Mouse (Mus musculus) kidney, postnatal 0 days (tissue): ENCODE measurements around the gene 1700025G04Rik. TPM values are rescaled to one million over a fixed set of nuclear protein-coding genes. Genes with fewer than 3 reads are reported as not detected.
A peak's percentile ranks its signal among the peaks of the same experiment; 100 is the strongest.

Experiments used
- ATAC-seq: fragments of 200-750 bp; cut with Nextera tagmentation; replicated peaks from 2 replicates; pipeline ENCODE4 v1.8.0; 2017; ENCODE audit warnings: low read depth, moderate number of reproducible peaks, moderate TSS enrichment, moderate library complexity; ENCODE audit not compliant: low FRiP score
- DNase-seq: peaks from one replicate; pipeline ENCODE4 v3.0.0-alpha.2; 2016; ENCODE audit warnings: low spot score
- H3K27ac ChIP-seq: fragments of 300-500 bp; sonication (generic); 2 replicates; pipeline ENCODE4 v1.5.1; 2014; ENCODE audit warnings: mild to moderate bottlenecking
- H3K27me3 ChIP-seq: fragments of 300-500 bp; sonication (generic); 2 replicates; pipeline ENCODE4 v1.6.1; 2014; ENCODE audit warnings: low read length, mixed read lengths; ENCODE audit not compliant: insufficient read depth
- H3K36me3 ChIP-seq: fragments of 300-500 bp; sonication (generic); 2 replicates; pipeline ENCODE4 v1.6.1; 2014; ENCODE audit warnings: low read length, mixed read lengths; ENCODE audit not compliant: insufficient read depth
- H3K4me1 ChIP-seq: fragments of 300-500 bp; sonication (generic); replicated peaks from 2 replicates; pipeline ENCODE4 v1.6.1; 2014; ENCODE audit warnings: antibody characterized with exemption, low read length, mixed read lengths; ENCODE audit not compliant: insufficient read depth
- H3K4me2 ChIP-seq: fragments of 300-500 bp; sonication (generic); 2 replicates; pipeline ENCODE4 v1.6.1; 2014; ENCODE audit warnings: mild to moderate bottlenecking, low read length, moderate library complexity, mixed read lengths
- H3K4me3 ChIP-seq: fragments of 300-500 bp; sonication (generic); replicated peaks from 2 replicates; pipeline ENCODE4 v1.5.1; 2014; ENCODE audit warnings: low read depth, low read length
- H3K9ac ChIP-seq: fragments of 300-500 bp; sonication (generic); 2 replicates; pipeline ENCODE4 v1.6.1; 2014; ENCODE audit warnings: low read depth, low read length
- H3K9me3 ChIP-seq: fragments of 300-500 bp; sonication (generic); replicated peaks from 2 replicates; pipeline ENCODE4 v1.6.1; 2016; ENCODE audit warnings: low read length, inconsistent platforms, mixed read lengths
- CTCF ChIP-seq: IDR thresholded peaks from 2 replicates; pipeline ENCODE4 v1.5.1; 2016; ENCODE audit warnings: antibody characterized with exemption, low read depth, mild to moderate bottlenecking, moderate library complexity
- WGBS: fragments of 180-500 bp; shearing (Covaris S2); extraction: QIAGEN DNeasy Blood & Tissue Kit; methylation state at CpG from one replicate; pipeline ENCODE4 v1.1.7; 2014; 5-methylcytosine and 5-hydroxymethylcytosine counted together
- polyA plus RNA-seq: library from polyadenylated mRNA; unstranded; fragments of >200 nt; fragmentation: Nextera tagmentation; extraction: Ambion mirVana; gene quantifications from 2 replicates; pipeline ENCODE4 v1.2.1, GENCODE M21; 2015

Gene 1700025G04Rik
- polyA plus RNA-seq: 14.8 and 15.5 TPM in 2 replicates

DNA sequence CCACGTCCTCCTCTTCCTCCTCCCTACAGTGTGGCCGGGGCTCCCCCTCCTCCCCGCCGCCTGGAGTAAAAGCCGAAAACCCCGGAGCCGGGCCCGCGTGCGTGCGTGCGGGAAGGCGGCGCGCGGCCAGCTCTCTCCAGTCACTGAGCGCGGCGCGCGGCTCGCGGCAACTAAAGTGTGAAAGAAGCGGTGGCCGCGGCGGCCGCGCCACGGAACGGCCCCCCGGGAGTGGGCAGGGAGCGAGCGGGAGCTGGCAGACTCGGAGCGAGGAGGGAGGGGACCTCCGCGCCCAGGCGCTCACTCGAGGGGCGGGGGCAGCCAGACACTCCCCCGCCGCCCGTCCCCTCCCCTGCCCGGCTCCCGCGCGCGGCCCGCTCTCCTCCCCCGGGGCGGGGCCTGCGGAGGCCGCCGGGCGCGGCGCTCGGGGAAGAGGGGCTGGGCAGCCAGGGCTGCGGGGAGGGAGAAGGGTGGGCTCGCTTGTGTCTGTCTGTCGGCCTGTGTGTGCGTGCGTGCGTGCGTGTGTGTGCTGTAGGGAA lies at the start of gene 1700025G04Rik:
TSS of gene 1700025G04Rik (minus strand) at position 108 of the 536 bp plus-strand sequence.
- Histone ChIP-seq H3K4me1 (peaks cover 6% of the 10 kb centered on the region; the same call in 1 of the 2 replicates), H3K9ac (peak within 1 kb of the TSS; percentile 83), H3K4me2 (peak within 1 kb of the TSS; percentile 78), H3K27ac (peak within 1 kb of the TSS; percentile 79), H3K9me3 (no peaks in the 10 kb centered on the region), H3K4me3 (peak within 1 kb of the TSS; percentile 94), H3K36me3 (no peaks in the 10 kb centered on the region), H3K27me3 (no peaks in the 10 kb centered on the region)
- TF ChIP-seq CTCF: no peak
- DNase-seq (peak; percentile 92), ATAC-seq (peak; percentile 91)
- WGBS: 0% methylated on average over 21 of the region's 66 CpGs

- Histone ChIP-seq H3K9me3 (no peaks in the 10 kb centered on the region), H3K27ac (no peak overlapping the region), H3K4me3 (no peak overlapping the region), H3K9ac (no peak overlapping the region), H3K4me1 (no peaks in the 10 kb centered on the region), H3K4me2 (no peak overlapping the region), H3K27me3 (no peaks in the 10 kb centered on the region), H3K36me3 (no peaks in the 10 kb centered on the region)
- ATAC-seq (no peak), DNase-seq (peak; percentile 7)
- TF ChIP-seq CTCF: no peak
- WGBS: 68% methylated on average over 4 of the region's 4 CpGs
These were observed 49.6 kb upstream of the 1700025G04Rik start for GRCm38 (mm10) chr1:152139496-152139895.

DNA sequence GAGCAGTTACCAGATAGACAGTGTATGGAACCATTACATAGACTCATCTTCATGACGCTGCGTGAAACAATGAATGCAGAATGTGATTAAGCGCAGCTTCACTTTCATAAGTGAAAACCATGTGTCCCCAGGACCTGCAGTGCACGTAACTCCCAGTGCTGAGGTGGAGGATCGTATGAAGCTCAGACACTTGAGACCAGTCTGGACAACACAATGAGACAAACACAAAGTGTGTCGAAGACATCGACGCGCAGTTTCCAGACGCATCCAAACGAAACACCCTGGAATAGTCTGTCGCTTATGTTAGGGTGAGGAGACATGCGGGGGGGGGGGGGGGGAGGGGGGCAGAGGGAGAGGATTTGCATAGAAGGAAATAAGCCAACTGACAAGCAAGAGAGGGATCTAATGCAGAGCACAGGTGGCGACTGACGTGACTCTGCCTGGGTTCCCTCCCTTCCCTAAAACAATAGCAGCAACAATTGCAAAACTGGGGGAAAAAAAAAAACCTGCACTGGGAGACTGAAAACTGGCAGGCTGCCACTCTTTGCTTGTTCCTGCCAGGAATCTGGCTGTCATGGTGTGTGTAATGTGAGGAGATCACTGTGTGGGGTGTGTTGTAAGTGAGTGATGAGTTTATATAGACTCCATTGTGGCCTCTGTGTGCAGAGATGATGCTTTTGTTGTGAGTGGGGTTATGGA lies 40.3 kb upstream of the 1700025G04Rik start:
- TF ChIP-seq CTCF: no peak
- 74% methylated on average over 15 of the region's 15 CpGs for WGBS
- Histone ChIP-seq H3K4me1 (no peaks in the 10 kb centered on the region), H3K36me3 (no peaks in the 10 kb centered on the region), H3K27ac (no peak overlapping the region), H3K9me3 (no peaks in the 10 kb centered on the region), H3K9ac (no peak overlapping the region), H3K4me3 (no peak overlapping the region), H3K27me3 (no peaks in the 10 kb centered on the region), H3K4me2 (no peak overlapping the region)
- DNase-seq: peak; percentile 34
- ATAC-seq: no peak

- no peak for TF ChIP-seq CTCF
- no peaks in the 10 kb centered on the region for H3K36me3 ChIP-seq
- H3K4me3 ChIP-seq: no peak overlapping the region
- ATAC-seq (no peak), DNase-seq (no peak)
- H3K9ac ChIP-seq: no peak overlapping the region
- no peaks in the 10 kb centered on the region for H3K4me1 ChIP-seq
- H3K4me2 ChIP-seq: no peak overlapping the region
- 88% methylated on average over 7 of the region's 7 CpGs for whole genome bisulfite sequencing
- no peak overlapping the region for H3K27ac ChIP-seq
- H3K27me3 ChIP-seq: no peaks in the 10 kb centered on the region
- no peaks in the 10 kb centered on the region for H3K9me3 ChIP-seq
These were observed 35.5 kb upstream of the 1700025G04Rik start for GRCm38 (mm10) chr1:152125451-152125850.

- Histone ChIP-seq H3K4me2 (no peak overlapping the region), H3K9me3 (no peaks in the 10 kb centered on the region), H3K9ac (no peak overlapping the region), H3K36me3 (no peaks in the 10 kb centered on the region), H3K27ac (no peak overlapping the region), H3K27me3 (no peaks in the 10 kb centered on the region), H3K4me1 (no peaks in the 10 kb centered on the region), H3K4me3 (no peak overlapping the region)
- no peak for TF ChIP-seq CTCF
- DNase-seq: no peak
- ATAC-seq: no peak
- WGBS: 95% methylated on average over 1 of the region's 1 CpGs
These were observed 20.2 kb upstream of the 1700025G04Rik start for GRCm38 (mm10) chr1:152110123-152110522.

GRCm38 (mm10) chr1:152106136-152106535 lies 16.2 kb upstream of the 1700025G04Rik start:
- Histone ChIP-seq H3K4me1 (no peaks in the 10 kb centered on the region), H3K27me3 (no peaks in the 10 kb centered on the region), H3K36me3 (no peaks in the 10 kb centered on the region), H3K9ac (no peak overlapping the region), H3K4me3 (no peak overlapping the region), H3K27ac (no peak overlapping the region), H3K9me3 (no peaks in the 10 kb centered on the region), H3K4me2 (no peak overlapping the region)
- no peak for ATAC-seq
- 79% methylated on average over 2 of the region's 2 CpGs for WGBS
- DNase-seq: no peak
- TF ChIP-seq CTCF: no peak

DNA sequence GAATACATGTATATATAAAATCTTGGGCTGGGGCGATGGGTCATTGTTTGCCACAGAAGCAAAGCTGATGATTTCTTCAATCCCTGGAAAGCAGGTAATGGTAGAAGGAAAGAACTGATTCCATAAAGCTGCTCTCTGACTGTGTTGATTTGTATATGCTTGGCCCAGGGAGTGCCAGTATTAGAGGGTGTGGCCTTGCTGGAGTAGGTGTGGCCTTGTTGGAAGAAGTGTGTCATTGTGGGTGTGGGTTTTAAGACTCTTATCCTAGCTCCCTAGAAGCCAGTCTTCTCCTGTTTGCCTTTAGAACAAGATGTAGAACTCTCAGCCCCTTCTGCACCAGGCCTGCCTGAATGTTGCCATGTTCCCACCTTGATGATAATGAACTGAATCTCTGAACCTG lies 15.3 kb upstream of the 1700025G04Rik start:
- Histone ChIP-seq H3K9ac (no peak overlapping the region), H3K36me3 (no peaks in the 10 kb centered on the region), H3K4me3 (no peak overlapping the region), H3K4me2 (no peak overlapping the region), H3K27ac (no peak overlapping the region), H3K9me3 (no peaks in the 10 kb centered on the region), H3K4me1 (no peaks in the 10 kb centered on the region), H3K27me3 (no peaks in the 10 kb centered on the region)
- TF ChIP-seq CTCF: no peak
- ATAC-seq (no peak), DNase-seq (no peak)
- 99% methylated on average over 1 of the region's 1 CpGs for WGBS
